Mouse (Mus musculus): ENCODE results near the gene Gm21830. TPM values are rescaled to one million over a fixed set of nuclear protein-coding genes. Genes with fewer than 3 reads are reported as not detected.

Gene Gm21830
- not detected for total RNA-seq (2023)

GRCm38 (mm10) chr2:67413425-67413824 is at the start of gene Gm21830:
TSS of gene Gm21830 (plus strand) at chr2:67413725.

GRCm38 (mm10) chr2:67433081-67433480 is 19.6 kb downstream of the Gm21830 start, which contains the start of gene Gm26727:
TSS of gene Gm26727 (minus strand) at chr2:67433181.

GRCm38 (mm10) chr2:67445780-67446179 is 32.3 kb downstream of the Gm21830 start, which contains the start of gene Xirp2:
TSS of gene Xirp2 (plus strand) at chr2:67446002.

Other genes with a start within 250 kb of the Gm21830 start
- not detected for gene Gm26727, start 19.5 kb downstream of the Gm21830 start, total RNA-seq (2023)
- not detected for gene Xirp2, start 32.3 kb downstream of the Gm21830 start, total RNA-seq (2023)
- gene B3galt1, start 152.1 kb downstream of the Gm21830 start, total RNA-seq (2023) = not detected